Mouse (Mus musculus) 416B (cell line): Measurements from ENCODE around the gene Utp11.

Experiments used
- DNase-seq: peaks from one replicate; pipeline ENCODE4 v3.0.0; 2011; ENCODE audit warnings: low read depth

Utp11 gene

DNA sequence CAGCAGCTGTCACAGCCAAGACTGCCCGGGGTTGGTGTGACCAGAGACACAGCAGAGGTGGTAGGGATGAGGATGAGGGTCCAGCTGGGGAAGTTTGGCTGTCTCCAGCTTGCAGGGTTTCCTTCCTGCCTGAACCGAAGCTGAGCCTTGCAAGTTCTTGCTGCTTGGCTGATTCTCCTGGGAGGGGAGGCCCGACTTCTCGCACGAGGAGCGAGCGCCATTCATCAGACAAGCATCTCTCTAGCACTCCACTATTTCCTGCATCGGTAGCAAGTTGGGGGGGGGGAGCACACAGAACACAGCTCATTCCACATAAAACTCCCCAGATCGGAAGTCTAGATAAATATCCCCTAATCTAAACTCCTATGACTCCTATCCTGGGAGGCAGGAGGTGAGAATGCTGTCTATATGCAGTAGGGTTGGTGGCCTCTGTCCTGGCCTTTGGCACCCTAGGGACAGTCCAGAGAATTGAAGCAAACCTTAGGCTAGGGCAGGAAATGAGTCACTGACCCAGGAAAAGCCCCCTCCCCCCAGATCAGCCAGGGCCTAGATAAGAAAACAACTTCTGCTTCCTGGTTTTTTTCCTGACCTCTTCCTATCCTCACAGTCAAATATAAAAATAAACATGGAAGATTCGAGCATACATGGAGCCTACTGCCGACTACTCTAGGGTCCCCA, 11.5 kb upstream of the Utp11 start:
- peak; percentile 88 for DNase-seq

DNA sequence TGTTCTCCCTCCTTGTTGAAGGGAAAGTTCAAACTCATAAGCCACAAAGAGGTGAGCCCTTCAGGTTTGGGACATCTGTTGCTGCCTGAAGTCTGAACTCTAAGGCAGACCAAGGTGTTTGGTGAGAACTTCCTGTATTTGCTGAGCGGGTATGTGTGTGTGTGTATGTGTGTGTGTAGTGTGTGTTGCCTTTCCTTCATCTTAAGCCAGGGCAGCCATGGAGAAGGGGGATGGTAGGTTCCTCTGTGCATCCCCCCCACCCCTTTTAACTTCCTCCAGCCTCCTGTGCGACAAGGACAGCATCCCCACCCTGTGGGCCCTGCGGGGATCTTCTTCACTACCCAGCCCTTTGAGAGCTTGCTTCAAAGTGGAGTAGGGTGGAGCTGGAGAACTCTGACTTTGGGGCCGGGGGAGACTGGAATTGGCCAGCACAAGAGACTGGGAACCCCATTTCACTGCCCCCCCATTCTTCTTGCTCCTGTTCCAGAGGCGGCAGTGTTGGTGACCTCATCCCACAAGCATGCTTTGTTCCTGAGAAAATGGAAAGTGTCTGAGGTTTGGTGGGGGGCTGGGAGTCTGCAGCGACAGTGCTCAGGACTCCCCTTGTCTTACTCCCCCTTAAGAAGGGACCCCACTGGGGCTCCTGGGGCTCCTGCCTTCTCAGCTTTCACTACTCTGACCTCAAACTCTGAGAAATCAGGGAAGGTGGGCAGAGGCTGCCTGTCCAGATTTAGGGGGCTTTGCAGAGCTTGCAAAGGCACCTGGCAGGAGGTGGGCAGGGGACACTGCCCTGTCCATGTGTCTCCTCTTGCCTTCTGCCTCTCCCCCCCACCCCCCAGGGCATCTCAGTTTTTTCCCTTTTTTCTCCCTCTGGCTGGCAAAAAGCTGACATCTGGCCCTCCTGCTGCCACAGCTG, 10.7 kb upstream of the Utp11 start:
- peak; percentile 63 for DNase-seq

DNA sequence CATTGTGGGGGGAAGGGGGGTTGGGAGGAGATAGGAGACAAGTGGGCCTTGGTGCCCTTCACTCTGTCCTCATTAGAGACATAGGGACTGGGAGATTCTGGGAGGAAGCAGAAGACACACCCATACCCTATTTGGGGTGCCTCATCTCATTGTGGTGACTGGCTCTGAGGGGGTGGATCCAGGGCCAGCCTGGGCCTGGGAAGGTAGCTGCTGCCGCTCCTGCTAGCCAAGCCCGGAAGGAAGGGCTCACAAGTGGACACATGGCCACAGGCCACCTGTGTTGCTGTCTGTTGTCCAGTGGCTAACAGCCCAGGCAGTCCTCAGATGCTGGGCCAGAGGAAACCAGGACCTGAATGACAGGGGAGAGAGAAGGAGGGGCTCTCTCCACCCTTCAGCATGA, 10.0 kb upstream of the Utp11 start:
- peak; percentile 80 for DNase-seq

DNA sequence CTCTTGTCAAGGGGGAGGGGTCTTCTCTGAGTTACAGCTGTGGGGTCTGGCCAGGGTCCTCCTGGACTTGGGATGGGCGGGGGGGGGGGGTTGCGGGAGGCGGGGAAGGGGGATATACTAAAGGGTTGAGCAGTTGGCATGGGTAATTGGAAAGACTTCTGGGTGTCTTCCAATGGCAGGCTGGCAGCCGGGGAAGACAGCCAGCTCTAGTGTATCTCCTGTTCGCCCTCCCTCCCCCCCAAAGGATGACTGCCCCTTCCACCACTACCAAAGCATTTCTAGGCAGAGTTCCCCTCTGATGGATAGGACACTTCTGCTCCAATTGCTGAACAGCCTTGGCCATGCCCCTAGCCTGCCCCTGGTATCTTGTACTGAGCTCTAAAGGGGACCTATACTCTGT, 8.5 kb upstream of the Utp11 start:
- DNase-seq = no peak

DNA sequence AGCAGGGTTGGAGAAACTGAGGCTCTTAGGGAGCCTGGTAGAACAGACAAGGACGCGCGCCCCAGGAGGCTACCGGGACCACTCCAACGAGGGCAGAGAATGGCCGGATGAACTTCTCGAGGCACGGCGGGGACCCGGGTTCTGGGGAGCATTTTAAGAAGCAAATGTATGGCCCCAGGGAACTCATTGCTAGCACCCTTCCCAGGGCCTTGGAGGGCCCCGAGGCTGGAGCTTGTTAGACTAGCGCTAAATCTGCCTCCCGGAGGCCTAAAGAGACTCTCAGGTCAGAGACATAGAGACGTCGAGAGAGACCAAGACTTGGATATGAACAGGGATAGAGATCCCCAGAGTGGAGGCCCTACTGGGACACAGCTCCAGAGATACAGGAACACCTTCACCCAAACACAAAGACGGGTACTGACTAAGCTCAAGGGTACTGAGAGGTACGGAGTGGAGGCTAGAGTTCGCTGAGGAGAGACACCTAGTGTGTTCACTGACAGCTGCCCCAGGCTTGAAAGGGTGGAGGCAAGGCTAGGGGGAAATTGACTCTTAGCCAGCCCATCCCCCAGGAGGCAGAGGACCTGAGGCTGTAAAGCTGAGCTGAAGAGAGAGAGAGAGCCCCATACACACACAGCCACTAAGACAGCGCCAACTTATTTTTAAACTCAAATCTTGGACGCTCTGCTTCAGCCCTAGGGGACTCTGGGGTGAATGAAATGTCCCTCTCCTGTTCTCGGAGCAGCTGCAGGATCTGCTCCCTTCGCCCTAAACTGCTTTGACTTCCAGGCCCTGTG, 7.8 kb upstream of the Utp11 start:
- DNase-seq = peak; percentile 75

DNA sequence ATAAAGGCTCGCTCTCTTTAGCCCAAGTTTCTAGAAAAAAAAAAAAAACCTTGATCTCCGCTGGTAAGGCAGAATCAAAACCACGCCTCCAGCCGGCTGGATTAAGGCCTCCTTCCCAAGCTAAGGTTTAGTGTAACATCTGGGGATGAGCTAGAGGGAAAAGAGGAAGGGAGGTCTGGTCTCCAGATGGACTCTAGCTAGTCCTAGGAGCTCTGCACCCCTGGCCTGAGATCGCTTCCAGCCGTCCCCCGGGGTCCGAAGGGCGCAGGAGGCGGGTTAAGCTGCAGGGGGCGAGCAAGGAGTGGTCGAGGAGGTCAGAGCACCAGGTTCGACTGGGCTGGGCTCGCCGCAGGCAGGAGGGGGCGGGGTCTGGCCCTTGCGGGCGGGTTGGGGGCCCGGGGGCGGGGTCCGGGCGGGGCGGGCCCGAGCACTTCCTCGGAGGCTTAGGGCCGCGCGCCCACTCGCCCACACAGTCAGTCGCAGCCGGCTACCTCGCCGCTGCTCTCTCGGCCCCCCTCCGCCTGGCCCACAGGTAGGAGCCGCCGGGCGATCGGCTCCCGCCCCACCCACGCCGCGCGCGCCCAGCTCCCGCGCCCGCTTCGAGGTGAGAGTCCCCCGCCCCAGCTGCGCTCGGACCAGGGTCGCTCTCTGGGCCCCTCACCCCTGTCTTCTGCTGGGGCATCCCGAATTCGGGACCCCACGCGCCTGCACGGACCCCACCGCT, 7.0 kb upstream of the Utp11 start, which contains the start of gene Fhl3:
Fhl3 (plus strand) TSS at position 454 of the 724 bp plus-strand sequence.
- peak; percentile 90 for DNase-seq

DNA sequence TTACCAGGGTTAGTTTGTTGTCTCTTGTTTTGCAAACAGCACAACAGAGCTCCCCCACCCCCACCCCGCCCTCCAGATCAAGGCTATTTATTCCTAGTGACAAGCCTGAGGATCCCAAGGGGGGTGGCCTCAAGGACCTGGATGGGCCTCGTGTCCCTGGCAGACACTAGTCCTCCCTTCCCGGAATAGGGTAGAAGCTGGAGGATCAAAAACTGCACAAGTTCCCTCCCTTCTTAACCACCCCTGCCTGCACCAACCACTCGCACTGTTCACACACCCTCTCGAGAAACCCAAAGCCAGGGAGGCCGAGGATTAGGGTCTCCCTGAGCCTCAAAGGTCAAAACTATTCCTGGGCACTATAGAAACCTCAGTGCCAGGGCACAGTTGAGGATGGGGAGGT, 6.4 kb upstream of the Utp11 start:
- no peak for DNase-seq

DNA sequence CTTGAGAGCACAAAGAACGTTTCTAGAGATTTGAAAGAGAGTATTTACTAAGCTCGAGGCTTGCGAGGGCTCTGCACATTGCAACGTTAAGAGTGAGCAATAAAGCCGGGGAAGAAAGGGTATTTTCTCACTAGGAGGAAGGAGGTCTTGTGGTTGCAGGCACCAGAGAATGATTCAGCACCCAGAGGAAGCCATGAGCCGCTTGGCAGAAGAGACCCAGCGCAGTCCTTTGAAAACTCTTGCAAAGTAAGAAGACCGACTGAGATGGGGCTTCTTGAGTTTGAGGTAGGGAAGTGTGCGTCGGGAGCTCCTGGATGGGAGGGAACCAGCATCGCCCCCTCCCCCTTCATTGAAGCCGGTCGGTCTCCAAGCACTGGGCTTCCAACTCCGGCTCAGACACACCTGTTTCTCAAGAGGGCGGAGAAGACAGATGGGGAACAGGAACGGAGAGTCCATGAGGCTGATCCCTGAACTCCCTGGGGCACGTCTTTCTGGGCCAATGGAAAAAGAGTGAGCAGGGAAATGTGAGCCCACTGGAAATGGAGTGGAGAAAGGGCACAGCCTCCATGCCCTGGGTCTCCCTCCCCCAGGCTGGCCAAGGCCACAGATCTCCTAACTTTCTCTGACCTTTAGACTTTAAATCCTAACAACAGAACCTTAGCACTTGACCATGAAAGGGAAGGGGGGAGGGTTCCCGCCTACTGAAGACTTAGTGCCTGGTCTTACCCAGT, 2.6 kb upstream of the Utp11 start:
- DNase-seq = peak; percentile 82

DNA sequence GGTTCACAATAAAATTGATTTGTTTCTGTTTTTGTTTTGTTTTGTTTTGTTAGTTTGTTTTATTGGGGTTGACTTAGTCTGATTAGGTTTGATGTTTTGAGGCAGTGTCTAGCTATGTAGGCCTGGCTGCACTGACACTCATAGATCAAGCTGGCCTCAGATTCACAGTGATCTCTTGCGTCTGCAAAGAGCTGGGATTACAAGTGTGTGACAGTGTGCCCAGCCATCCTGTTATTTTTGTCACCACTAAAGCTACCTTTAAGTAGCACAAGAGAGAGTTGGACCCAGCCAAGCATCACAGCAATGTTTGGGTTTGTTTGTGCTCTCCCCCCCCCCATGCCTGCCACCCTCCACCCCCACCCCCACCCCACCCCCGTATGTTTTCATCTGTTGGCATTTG, 1.2 kb upstream of the Utp11 start:
- DNase-seq = no peak

DNA sequence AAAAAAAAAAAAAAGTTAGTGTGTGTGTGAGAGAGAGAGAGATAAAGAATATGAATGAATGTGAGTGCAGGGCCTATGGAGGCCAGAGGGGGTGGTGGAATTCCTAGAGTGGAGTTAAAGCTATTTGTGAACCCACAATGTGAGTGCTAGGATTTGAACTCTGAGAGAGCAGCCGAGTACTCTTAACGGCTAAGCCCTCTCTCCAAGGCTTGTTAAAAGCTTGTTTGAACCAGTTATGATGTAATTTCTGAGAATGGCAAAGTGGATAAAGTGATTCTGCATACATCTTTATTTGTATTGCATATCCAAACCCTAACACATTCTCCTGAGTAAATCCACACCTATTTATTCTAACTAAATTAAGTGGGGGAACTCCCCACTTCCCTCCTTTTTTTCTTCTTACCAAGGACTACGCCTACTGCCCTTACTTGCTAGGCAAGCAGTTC, 961 bp downstream of the Utp11 start:
- DNase-seq = no peak

DNA sequence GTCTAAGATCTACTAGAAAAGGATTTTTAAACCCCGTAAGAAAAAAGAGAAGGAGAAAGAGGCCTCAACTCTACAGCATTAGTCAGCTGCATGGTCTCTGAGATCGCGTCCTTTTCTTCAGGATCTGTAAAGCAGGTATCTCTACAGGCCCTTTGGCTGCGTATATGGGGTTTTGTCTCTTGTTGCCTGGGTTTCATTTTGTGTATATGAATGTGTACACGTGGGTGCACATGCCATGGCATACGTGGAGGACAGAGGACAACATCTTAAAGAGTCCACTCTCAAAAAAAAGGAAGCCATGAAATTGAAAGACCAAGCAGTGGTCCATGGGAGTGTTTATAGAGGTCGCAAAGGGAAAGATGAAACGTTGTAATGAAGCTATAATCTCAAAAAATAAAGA, 1.9 kb downstream of the Utp11 start:
- no peak for DNase-seq

DNA sequence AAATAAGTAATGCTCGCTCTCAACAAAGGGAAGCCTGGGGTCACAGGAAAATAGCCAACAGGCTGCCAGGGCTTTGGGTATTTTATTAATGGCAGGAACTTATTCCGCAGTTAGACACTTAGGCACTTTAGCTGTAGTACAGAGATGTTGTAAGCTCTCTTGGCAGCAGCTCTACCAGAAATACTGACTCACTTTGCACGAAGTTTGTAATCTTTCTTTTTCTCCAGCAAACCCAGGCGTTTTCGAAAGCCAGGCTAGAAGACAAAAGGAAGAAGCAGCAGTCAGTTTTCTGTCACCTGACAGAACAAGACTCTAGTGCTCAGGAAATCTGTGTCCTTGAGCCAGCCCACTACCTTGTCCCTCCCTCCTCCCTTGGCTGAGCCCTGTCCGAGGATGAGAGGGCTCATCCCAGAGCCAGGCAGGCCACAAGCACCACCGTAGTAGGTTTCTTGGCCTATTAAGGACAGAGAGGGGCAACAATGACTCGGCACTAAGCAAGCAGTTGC, 7.5 kb downstream of the Utp11 start:
- peak; percentile 63 for DNase-seq

DNA sequence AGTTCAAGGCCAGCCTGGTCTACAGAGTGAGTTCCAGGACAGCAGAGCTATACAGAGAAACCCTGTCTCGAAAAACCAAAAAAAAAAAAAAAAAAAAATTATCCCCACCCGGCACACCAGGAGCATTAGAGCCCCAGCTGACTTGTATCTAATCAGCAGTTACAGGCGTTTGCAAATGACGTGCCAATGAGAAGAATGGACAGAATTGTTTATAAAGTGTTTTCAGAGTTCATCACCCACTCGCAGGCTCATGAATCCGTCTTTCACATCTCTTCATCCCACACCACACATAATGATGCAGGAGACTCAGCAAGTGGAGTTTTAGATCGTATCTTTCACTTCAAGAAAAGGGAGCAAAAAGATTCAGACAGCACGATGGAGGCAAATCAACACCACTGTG, 7.9 kb downstream of the Utp11 start:
- no peak for DNase-seq

DNA sequence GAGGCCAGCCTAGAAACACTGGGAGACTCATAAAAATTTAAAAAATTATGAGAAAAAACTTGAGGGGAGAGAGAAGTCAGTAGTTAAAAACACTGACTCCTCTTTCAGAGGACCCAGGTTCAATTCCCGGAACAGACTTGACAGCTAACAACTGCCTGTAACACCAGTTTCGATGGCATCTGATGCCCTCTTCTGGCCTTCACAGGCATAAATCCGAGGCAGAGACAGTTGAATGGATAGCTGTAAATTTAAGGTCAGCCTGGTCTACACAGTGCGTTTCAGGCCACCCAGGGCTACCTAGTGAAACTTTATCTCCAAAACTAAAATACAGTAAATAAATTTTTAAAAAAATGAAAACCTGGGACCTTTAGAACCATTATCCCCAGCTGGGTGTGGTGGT, 8.4 kb downstream of the Utp11 start:
- no peak for DNase-seq

DNA sequence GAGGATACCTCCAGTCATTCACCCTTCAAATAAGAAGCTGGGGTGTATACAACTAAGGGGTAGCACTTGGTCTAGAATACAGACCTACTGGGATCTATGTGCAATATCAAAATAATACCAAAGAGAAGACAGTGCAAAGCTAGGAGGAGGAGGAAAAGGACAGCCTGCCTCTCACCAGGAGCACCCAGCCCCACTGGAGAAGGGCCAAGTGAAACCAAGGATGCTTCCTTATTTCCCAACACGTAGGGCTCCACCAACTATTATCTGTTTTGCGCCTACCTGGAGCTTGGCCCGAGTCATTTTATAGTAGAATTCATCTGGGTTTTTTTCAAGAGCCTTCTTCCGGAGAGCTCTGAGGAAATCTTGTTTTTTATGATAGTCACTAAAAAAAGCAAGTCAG, 9.9 kb downstream of the Utp11 start:
- DNase-seq = no peak

DNA sequence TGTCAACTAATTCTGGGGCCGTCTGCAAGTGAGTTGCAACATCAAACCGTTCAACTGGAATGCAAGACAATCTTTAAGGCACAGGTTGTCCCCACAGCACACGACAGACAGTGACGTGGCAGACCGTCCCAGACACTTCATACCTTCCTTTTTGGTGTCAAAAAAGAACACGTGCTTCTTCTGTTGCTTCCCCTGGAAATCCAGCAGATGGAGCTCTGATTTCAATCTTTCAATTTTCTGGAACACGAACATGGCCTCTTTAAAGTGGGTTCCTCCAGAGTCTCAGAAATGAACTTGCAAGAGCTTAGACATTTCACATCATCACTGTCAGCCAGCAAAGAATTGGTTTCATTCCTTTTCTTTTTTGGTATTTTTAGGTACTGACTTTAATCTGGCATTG, 11.1 kb downstream of the Utp11 start:
- peak; percentile 66 for DNase-seq

DNA sequence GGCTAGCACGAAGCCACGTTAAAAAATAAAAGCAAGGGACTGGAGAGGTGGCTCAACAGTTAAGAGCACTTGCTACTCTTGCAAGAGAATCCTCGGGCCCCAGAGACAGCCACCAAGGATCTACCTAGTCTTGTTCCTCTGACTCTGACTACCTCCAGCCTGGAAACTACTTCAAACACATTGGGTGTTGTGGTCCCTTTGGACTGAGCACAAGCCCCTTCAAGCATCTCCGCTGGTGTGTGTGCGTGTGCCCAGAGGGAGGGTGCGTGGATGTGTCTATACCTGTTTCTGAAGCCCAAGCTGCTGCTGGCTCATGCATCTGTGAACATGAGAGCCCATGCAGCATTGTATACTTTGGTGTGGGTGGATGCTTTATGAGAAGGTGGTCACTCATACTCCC, 17.4 kb downstream of the Utp11 start:
- DNase-seq = no peak

DNA sequence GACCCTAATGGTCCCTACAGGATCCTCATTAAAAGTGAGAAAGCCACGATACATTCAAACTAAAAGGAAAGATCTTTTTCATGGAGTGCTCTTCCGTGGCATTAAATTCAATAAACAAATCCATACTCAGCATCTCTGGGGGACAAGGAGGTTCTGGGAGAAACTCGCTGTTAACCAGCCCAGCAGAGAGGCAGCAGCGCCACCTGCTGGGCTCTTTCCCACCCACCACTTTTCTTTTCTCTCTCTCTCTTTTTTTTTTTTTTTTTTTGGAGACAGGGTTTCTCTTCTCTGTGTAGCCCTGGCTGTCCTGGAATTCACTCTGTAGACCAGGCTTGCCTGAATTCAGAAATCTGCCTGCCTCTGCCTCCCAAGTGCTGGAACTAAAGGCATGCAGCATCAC, 18.4 kb downstream of the Utp11 start:
- peak; percentile 69 for DNase-seq

DNA sequence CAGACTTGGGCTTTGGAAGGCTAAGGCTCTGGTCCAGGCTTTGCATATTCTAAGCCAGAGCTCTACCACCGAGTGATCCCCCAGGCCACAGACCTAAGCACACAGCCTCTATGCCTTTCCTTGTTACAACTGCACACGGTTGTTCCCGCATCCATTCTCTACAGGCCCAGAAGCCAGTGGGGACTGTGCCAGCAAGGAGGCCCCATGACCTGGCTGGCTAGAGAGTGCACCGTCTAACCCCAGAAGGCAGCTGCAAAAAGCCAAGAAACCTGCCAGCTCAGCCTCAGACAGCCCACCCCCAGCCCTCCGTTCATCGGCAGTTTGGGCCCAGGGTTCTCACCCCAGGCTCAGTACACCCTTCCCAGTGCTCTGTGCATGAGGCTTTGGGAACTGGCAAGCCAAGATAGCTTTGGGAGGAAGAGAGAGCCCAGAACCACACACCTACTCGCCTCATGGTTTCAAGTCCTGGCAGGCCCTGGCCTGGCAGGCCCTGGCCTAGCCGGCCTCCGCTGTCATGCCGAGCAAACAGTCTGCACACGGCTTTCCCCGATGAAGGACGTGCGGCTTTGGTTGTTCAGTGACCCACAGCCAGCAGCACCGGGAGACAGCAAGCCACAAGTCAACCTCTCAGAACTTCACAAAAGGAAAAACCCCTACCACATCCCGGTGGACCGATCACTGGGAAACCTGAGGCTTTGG, 18.9 kb downstream of the Utp11 start:
- no peak for DNase-seq
